Mouse (Mus musculus) stomach, postnatal 0 days (tissue): ENCODE measurements around the gene Gm11034.

Experiments
- CTCF ChIP-seq: IDR thresholded peaks from 2 replicates; pipeline ENCODE4 v1.5.1; 2016; ENCODE audit warnings: antibody characterized with exemption, low read depth, mild to moderate bottlenecking, moderate library complexity
- EP300 ChIP-seq: optimal IDR thresholded peaks from 2 replicates; pipeline ENCODE3; 2016; ENCODE audit warnings: antibody characterized with exemption

DNA sequence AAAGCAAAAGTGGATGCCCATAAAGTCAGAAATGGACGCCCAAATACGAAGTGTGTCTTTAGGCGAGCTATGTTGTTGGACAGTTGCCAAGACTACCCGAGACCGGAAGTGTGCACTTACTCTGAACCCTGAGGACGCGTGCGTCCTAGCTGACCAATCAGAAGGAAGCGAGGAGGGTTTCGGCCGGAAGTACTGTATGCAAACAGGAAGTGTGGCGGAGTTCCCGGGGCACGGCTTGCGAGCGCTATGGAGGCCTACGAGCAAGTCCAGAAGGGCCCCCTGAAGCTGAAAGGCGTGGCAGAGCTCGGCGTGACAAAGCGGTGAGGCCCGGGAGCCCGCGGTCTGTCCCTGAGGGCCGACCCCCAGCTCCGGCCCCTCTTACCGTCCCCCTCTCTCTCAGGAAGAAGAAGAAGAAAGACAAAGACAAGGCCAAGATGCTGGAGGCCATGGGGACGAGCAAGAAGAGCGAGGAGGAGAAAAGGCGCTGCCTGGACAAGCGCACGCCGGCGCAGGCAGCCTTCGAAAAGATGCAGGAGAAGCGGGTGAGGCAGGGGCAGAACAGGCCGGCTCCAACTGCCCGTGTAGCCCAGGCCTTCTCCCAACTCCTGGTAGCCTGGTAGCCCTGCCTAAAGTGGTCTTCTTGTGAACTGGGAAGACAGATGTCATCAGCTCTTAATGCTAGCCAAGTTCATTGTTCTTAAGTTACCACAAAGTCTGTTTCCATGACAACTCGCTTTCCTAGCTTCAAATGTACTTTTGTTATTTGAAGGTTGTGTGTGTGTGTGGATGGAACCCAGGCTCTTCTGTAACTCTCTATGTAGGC is 6.3 kb upstream of the Gm11034 start, which contains the start of gene Fam32a:
- TF ChIP-seq EP300: no peak
- no peak for TF ChIP-seq CTCF
